Mouse (Mus musculus): ENCODE measurements at regions not wholly inside any gene's neighbourhood (a gene's known extent, or its start where the extent isn't known, plus 50 kb on each side); places are given as distances from the start of the nearest gene placed in this dataset.
A peak's percentile ranks its signal among the peaks of the same experiment; 100 is the strongest.
"Not testable (repeated sequence)": the region's sequence is repeated elsewhere in the genome, so short reads cannot be mapped to it uniquely, and the experiment has no call there.

DNA sequence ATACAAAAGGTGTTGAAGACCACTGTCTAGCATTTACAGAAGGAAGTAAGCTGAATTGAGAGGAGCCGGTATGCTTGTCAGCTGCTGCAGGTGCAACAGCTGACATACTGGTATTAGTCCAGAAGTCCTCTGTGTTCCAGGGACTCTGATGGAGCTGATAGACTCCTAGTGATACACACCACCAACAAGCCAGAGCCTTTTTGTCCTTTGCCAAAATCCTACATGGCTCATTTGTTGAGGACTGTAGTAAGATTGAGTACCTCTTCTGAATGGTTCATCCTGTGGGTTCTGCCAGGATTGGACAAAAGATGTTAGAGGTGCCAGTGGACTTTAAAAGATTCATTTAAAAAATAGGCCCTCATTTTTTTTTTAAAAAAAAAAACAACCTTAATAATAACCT lies 129.4 kb upstream of the Tmem185a start:
- Histone ChIP-seq H3K4me1 (replicated peaks) (no peaks in the 10 kb centered on the region), H3K36me3 (no peaks in the 10 kb centered on the region), H3K9me3 (no peaks in the 10 kb centered on the region), H3K4me2 (no peak overlapping the region), H3K27me3 (no peaks in the 10 kb centered on the region), H3K9ac (replicated peaks) (no peak overlapping the region), H3K4me3 (replicated peaks) (no peak overlapping the region), H3K27ac (no peak overlapping the region)
- ATAC-seq (ENCODE audit: insufficient number of reproducible peaks, insufficient read depth, low FRiP score, low TSS enrichment, low read depth): no peak
- WGBS: 83% methylated on average over 1 of the region's 1 CpGs

DNA sequence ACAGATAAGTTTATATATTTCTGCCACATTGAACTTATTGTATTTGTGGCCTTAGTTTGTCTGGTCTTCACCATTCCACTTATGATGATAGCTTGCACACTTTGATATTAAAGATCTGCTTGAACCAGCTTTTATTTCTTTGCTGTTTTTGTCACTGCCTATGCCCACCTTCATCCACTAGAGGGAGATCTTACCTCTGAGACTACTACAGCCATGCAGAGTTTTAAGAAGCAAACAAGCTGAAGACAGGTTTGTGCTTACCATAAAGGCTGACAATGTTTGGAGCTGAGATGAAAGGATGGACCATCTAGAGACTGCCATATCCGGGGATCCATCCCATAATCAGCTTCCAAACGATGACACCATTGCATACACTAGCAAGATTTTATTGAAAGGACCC lies 105.4 kb upstream of the Tmem185a start:
- not testable (repeated sequence) for H3K36me3 ChIP-seq; H3K27ac ChIP-seq; H3K27me3 ChIP-seq; H3K4me2 ChIP-seq; ATAC-seq (ENCODE audit: insufficient number of reproducible peaks, insufficient read depth, low FRiP score, low TSS enrichment, low read depth); H3K9me3 ChIP-seq; H3K4me1 ChIP-seq (replicated peaks); H3K4me3 ChIP-seq (replicated peaks); H3K9ac ChIP-seq (replicated peaks)
- 21% methylated on average over 2 of the region's 2 CpGs for WGBS

DNA sequence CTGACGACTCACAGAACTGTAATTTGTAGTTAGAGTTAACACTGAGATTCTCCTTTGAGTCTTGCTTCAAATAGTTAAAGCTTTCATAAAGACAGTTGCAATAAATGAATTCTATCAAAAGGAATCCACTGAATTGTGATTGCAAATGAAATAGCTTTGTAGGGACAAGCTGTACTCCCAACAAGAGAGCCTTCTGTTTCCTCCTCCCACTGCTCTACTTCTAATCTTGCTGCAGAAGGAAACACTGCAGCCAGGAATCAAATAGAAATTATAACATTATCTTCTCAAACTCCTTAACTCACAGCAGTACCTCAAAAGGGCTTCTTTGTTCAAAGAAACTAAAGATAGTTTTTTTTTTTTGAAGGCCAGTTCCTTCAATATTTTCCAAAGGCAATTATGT lies 103.2 kb upstream of the Tmem185a start:
- no peak for ATAC-seq (ENCODE audit: insufficient number of reproducible peaks, insufficient read depth, low FRiP score, low TSS enrichment, low read depth)
- H3K4me3 ChIP-seq (replicated peaks): no peak overlapping the region
- H3K36me3 ChIP-seq: no peaks in the 10 kb centered on the region
- 42% methylated on average over 1 of the region's 1 CpGs for WGBS
- H3K4me2 ChIP-seq: no peak overlapping the region
- no peak overlapping the region for H3K9ac ChIP-seq (replicated peaks)
- H3K9me3 ChIP-seq: no peaks in the 10 kb centered on the region
- H3K4me1 ChIP-seq (replicated peaks): no peaks in the 10 kb centered on the region
- no peak overlapping the region for H3K27ac ChIP-seq
- H3K27me3 ChIP-seq: no peaks in the 10 kb centered on the region

DNA sequence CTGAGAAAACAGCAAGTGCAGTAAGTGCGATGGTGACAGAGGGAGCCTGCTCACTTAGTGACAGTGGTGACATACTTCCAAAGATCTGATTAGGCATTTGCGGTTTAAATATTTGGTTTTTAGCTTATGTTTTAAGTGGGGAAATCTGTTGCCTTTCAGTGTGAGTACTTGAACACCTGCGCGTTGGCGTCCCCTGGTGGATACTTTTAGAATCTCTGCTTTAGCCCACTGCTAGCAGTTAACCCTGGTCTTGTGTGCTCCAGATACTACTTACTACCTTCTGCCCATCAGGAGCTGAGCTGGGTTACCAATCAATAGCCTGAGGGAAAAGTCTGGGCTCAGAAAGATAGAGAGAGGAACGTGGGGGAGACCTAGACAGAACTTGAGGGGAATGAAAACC lies 97.3 kb upstream of the Tmem185a start:
- not testable (repeated sequence) for H3K9me3 ChIP-seq; H3K9ac ChIP-seq (replicated peaks); ATAC-seq (ENCODE audit: insufficient number of reproducible peaks, insufficient read depth, low FRiP score, low TSS enrichment, low read depth); H3K4me3 ChIP-seq (replicated peaks); H3K36me3 ChIP-seq; H3K4me1 ChIP-seq (replicated peaks); H3K27me3 ChIP-seq; H3K4me2 ChIP-seq; H3K27ac ChIP-seq
- 27% methylated on average over 2 of the region's 6 CpGs for WGBS

DNA sequence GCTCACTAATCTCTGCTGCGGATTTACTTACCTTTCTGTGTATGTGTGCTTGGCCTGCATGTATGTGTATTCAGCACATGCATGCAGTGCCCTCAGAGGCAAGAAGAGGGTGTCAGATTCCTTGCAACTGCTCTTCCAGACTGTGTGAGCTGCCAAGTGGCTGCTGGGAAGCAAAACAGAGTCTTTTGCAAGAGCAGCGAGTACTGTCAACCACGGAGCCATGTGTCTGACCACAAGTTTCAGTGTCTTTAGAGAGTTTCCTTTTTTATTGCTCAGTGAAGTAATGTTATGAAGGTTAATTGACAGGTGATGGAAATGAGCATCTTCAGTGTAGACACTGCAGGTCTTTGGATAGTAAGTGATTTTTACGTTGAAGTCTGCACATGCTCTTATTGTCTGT lies 93.6 kb upstream of the Tmem185a start:
- H3K9me3 ChIP-seq; H3K4me2 ChIP-seq; H3K4me1 ChIP-seq (replicated peaks); H3K27ac ChIP-seq; H3K4me3 ChIP-seq (replicated peaks); ATAC-seq (ENCODE audit: insufficient number of reproducible peaks, insufficient read depth, low FRiP score, low TSS enrichment, low read depth); H3K36me3 ChIP-seq; H3K27me3 ChIP-seq; H3K9ac ChIP-seq (replicated peaks): not testable (repeated sequence)
- 77% methylated on average over 3 of the region's 4 CpGs for WGBS

DNA sequence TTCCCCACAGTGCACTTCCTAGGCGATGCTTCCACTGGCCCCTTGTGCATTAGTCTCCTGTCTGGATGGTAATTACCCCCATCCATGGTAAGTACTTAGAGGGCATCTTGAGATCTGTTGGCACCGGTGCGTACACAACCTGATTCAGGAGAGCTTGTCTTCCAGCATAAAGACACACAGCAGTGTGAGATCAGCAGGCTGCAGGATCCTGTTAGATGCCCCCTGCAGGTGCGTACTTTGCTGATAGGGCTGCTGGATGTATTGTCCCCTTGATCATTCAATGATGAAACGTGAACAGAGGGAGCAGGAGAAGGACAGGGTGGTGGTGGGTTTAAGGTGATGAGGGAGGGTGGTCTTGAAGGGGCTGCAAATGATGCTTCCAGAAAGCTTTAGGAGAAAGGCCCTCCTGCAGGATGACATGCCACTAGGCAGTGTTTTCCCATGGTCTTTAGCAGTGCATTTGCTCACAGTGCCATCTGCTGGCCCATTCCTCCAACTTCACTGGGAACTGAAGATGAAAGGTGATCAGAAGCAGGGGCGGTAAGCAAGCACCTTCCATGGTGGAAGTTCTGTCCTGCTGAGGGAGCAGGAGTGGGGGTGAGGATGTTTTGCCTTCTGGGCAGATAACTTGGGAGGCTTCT lies 92.5 kb upstream of the Tmem185a start:
- not testable (repeated sequence) for H3K4me2 ChIP-seq; H3K9me3 ChIP-seq; H3K4me3 ChIP-seq (replicated peaks); H3K27me3 ChIP-seq; H3K36me3 ChIP-seq; H3K9ac ChIP-seq (replicated peaks); H3K27ac ChIP-seq; H3K4me1 ChIP-seq (replicated peaks)
- 56% methylated on average over 6 of the region's 6 CpGs for WGBS
- ATAC-seq (ENCODE audit: insufficient number of reproducible peaks, insufficient read depth, low FRiP score, low TSS enrichment, low read depth): 0 out of 2 replicates have a peak, but pooled peaks have one; percentile 20

Data from limb, embryonic 12.5 days (tissue).